Mouse (Mus musculus) cerebellum, postnatal 25 days (tissue): ENCODE data around the gene Rnf115.

ENCODE experiments used
- DNase-seq, 2 experiments: peaks; one replicate each; pipeline ENCODE4 v3.0.0; 2021; ENCODE audit warnings: mixed read lengths in 2 of 2

The Rnf115 gene

GRCm38 (mm10) chr3:96788506-96788905 lies 61.0 kb downstream of the Rnf115 start:
- DNase-seq: no peak

GRCm38 (mm10) chr3:96800254-96800653 lies 72.8 kb downstream of the Rnf115 start:
- no peak for DNase-seq

GRCm38 (mm10) chr3:96802214-96802613 lies 74.8 kb downstream of the Rnf115 start:
- no peak for DNase-seq

GRCm38 (mm10) chr3:96808136-96808535 lies 80.7 kb downstream of the Rnf115 start:
- DNase-seq: no peak

- DNase-seq: peak in 1 of 2 experiments; percentile 22
These were observed 81.2 kb downstream of the Rnf115 start for GRCm38 (mm10) chr3:96808651-96809050.

GRCm38 (mm10) chr3:96811232-96811631 lies 83.8 kb downstream of the Rnf115 start:
- DNase-seq: no peak

- DNase-seq: peak; percentile 78 to 90
These were observed 85.1 kb downstream of the Rnf115 start for GRCm38 (mm10) chr3:96812395-96813091.

- DNase-seq: peak; percentile 17 to 43
These were observed 85.6 kb downstream of the Rnf115 start for GRCm38 (mm10) chr3:96813106-96813505.

- no peak for DNase-seq
These were observed 86.3 kb downstream of the Rnf115 start for GRCm38 (mm10) chr3:96813591-96814244.

GRCm38 (mm10) chr3:96814342-96814741 lies 86.9 kb downstream of the Rnf115 start:
- DNase-seq: no peak

GRCm38 (mm10) chr3:96820116-96820915 lies 92.9 kb downstream of the Rnf115 start:
- DNase-seq: no peak

- no peak for DNase-seq
These were observed 94.1 kb downstream of the Rnf115 start for GRCm38 (mm10) chr3:96821581-96821980.

- no peak for DNase-seq
These were observed 96.2 kb downstream of the Rnf115 start for GRCm38 (mm10) chr3:96823701-96824100.

GRCm38 (mm10) chr3:96824614-96825013 lies 97.2 kb downstream of the Rnf115 start:
- DNase-seq: no peak

- no peak for DNase-seq
These were observed 97.8 kb downstream of the Rnf115 start for GRCm38 (mm10) chr3:96825261-96825660.

- no peak for DNase-seq
These were observed 100.9 kb downstream of the Rnf115 start for GRCm38 (mm10) chr3:96828308-96828864.

- DNase-seq: no peak
These were observed 101.5 kb downstream of the Rnf115 start, which contains the start of the genes Pdzk1 and Cd160 for GRCm38 (mm10) chr3:96828984-96829383. TSS of gene Pdzk1 (plus strand) at chr3:96829284. TSS of gene Cd160 (minus strand) at chr3:96829351.

- DNase-seq: no peak
These were observed 102.4 kb downstream of the Rnf115 start for GRCm38 (mm10) chr3:96829856-96830255.

GRCm38 (mm10) chr3:96832930-96833329 lies 105.5 kb downstream of the Rnf115 start:
- DNase-seq: no peak

- DNase-seq: no peak
These were observed 107.3 kb downstream of the Rnf115 start for GRCm38 (mm10) chr3:96834587-96835348.

GRCm38 (mm10) chr3:96836414-96836813 lies 109.0 kb downstream of the Rnf115 start:
- DNase-seq: no peak

GRCm38 (mm10) chr3:96838996-96839645 lies 111.7 kb downstream of the Rnf115 start:
- DNase-seq: no peak
